Mouse (Mus musculus): ENCODE results near the gene Clpp.
A peak's percentile ranks its signal among the peaks of the same experiment; 100 is the strongest.

Gene Clpp

GRCm38 (mm10) chr17:57031661-57032420, 41.7 kb downstream of the Clpp start:
- DNase-seq, result peak; percentile 100

- DNase-seq, result peak; percentile 45
Measured at GRCm38 (mm10) chr17:57032854-57033253, 42.7 kb downstream of the Clpp start.

DNA sequence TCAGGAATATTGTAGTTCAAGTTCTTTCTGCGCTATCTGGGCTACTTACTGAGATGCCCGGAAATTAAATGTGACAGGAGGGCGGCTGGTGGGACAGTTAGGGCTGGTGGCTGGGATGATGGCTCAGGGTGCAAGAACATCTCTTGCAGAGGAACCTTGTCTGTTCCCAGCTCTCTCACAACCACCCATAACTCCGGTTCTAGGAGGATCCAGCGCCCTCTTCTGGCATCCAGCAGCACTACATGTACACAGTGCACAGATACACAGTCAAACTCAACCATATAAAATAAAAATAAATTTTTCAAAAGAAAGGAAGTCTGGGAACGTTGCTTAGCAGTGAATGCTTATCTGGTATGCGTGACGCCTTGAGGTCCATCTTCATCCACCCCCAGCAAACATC, 48.9 kb downstream of the Clpp start:
- DNase-seq, result no peak

- no peak for DNase-seq
Measured at GRCm38 (mm10) chr17:57041554-57041953, 51.4 kb downstream of the Clpp start, which contains the start of gene Slc25a41. Slc25a41 (minus strand) TSS chr17:57041654.
